Mouse (Mus musculus) T-helper 17 cell (primary cell): ENCODE results near the gene Slc25a10.

Experiments
- in situ Hi-C, 2 experiments: fragments of 300-600 bp; cut with MboI, MseI; formaldehyde crosslinking; loops; 1 replicate in 1 of 2; 2 replicates in 1 of 2; pipeline ENCODE4 v1.15.1; 2025; ENCODE audit warnings: high pct_unique_total_duplicates in 2 of 2

Gene Slc25a10

DNA sequence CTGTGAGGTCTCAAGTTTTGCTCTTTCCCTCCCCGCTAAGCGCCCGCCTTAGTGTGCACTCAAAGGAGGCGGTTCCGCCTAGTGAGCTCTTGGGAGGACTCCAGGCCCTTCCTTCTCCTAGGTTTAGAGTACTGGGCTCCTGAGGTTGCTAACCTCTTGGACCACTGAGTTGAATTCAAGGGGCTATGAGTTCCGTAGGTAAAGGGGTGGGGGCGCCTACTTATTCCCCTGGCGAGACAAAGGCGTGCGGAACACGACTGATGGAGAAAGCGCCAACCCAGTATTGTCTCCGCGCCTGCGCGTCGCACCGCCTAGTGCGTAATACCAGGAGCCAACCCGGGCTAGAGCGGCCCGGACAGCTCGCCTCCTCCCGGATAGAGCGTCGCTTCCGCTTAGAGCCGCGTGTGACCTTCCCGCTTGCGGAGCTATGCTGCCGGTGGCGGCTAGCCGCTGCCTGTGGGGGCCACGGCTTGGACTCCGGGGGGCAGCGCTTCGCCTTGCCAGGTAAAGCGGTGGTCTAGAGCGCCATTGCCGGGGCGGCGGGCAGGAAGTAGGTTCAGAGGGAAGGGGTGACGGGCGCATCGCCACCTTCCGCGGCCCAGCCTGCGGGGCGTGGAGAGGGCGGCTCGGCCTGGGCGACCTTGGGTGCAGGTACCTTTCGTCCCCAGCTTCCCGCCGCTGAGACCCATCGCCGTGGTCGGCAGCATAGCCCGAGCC is 7.2 kb upstream of the Slc25a10 start, which contains the start of gene Mrpl12:
TSS of gene Mrpl12 (plus strand) at position 349 of the 717 bp plus-strand sequence.
- in situ Hi-C loops = no loop called here

DNA sequence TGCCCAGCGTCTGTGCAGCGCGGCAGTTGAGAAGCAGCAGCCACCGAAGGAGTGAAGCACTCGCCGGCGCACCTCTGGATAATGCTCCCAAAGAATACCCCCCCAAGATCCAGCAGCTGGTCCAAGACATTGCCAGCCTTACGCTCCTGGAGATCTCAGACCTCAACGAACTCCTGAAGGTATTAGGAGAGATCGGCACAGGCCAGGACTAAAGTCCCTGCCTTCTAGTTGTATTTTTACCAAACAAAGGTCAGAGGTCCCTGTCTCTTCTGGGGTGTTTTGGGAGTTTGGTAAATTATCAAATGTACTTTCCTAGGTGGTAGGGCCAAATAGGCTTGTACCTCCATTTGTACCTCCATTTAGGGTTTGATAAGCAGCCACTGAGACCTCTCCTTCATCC is 6.4 kb upstream of the Slc25a10 start:
- in situ Hi-C loops = loop anchor here in 1 of 2 experiments (5.0 kb wide), 1 partner anchor 87 kb away; the partner anchor contains the start of gene P4hb

DNA sequence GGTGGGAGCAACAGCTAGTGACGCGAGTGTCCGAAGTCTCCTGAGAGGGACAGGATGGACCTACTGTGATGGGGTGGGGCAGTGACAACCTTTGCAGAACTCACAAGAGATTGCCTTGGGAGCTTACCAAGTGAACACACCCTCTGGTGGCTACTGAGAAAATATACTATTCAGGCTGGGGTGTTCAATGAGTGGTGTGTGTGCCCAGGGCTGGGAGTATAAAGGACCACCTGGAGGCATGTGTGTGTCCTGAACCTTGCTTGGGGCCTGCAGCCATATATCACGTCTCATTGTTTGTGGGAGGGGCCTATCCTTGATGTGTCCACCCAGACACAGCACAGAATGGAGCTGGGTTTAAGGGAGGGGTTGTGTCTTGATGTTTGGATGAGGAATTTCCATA is 3.1 kb upstream of the Slc25a10 start:
- in situ Hi-C loops = loop anchor here in 1 of 2 experiments (5.0 kb wide), 1 partner anchor 84 kb away; the partner anchor contains the start of gene P4hb

DNA sequence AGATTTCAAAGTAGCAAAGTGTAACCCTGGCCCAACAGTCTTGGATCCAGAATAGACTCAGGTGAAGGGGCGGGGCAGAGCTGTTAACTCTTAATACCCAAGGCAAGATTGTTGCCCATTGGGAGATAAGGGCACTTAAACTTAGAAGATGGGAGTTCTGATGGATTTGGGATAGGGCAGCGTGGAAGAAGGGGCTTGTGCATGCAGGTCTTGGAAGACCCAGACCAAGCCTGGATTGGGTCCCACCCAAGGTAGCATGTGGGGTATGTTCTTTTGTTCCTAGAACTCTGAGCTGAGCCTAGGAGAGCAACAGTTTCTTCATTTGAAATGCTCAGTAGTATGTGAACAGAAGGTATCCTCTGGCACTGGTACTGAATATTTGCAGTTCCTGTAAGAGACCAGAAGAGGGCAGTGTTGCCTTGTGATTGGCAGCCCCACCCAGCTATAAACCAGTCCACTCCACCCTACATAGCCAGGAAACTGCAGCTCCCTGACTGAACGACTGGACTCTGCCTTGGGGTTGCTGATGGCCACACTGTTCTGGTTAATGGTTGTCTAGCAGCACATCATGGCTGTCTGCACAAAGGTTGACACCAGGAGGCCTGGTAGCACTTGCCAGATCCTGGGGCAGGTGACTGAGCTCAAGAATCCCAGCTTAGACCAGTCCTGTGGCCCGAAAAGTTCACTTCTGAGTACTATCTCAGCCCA is 2.4 kb upstream of the Slc25a10 start:
- in situ Hi-C loops = loop anchor here in 1 of 2 experiments (5.0 kb wide), 1 partner anchor 83 kb away; the partner anchor contains the start of gene P4hb

DNA sequence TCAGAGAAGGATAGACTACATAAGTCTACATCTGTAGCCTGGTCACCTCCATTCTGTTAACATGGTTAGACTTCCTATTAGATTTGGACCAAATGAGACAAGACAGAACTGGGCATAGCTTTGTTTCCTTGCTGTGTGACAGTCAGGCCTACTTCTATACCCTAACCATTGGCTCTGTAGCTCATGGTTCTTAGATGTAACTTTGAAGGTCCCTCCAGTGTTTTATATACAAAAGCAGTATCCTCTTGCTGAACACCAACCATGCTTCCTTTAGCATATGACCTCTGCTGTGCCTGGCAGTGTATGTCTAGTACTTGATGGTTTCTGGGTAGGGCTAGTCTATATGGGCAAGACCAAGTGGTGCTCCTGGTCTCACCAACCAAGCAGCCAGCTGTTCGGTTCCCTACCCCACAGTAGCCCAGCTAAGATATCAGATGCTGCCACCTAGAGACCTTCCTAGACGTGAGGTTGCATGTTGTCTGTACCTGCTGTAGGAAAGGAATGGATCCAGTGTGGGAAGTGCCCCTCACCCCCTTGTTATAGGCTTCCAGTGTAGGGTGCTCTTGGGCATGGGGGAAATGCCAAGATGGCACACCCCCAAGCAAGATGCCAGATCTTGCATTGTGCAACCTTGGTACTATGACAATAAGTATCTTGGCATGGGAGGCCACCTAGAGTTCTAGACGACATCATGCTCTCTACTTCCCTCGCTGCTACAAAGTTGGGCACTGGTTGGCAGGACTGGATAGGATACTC is 1.2 kb upstream of the Slc25a10 start:
- in situ Hi-C loops = no loop called here

DNA sequence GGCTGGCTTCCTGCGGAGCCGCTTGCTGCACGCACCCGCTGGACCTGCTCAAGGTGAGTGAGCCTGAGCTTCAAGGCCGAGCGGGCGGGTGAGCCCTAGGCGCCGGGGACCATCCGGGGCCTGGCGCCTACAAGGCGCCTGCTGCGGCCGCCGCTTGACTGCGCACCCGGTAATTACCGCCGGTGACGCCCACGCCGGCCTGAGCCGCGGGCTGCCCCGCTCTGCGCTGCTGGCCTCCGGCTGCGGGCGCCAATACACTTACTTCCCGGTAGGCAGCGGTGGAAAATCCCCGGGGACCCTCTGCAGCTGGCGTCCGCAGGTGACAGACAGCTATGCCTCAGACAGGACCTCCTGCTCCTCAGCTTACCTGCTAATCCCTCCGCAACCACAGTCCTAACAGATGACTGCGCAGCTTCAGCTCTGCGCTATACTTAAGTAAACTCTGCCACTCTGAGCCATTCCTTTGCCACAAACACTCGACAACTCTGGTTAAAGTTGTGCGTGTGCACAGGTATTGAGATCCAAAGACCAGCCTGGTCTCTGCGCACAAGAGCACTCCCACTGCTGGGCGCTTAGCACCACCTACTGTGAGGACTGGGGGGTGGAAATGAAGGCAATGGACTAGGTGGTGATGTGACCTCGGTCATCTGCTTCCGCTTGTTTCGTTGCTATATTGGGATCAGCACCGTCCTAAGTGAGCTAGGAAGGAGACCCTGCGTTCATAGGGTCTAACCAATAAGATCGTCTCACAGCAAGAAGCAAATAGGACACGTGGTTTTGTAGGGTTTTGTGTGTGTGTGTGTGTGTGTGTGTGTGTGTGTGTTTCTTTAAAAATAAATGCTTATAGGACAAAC is 611 bp downstream of the Slc25a10 start:
- in situ Hi-C loops = no loop called here

DNA sequence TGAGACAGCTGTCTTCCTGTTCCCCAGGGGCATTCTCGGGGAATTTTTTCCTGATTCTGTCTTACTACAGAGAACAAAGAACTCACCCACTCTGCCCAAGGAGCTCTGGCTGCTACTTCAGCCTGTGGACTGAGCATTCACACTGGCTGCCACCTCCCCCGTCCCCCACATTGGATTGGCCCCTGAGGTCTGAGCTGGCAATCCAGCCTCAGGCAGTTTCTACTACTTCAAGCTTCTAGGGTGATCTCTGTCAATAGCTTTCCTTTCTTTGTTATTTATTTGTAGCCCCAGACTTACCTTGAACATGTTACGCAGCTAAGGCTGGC is 1.2 kb downstream of the Slc25a10 start:
- in situ Hi-C loops = no loop called here

DNA sequence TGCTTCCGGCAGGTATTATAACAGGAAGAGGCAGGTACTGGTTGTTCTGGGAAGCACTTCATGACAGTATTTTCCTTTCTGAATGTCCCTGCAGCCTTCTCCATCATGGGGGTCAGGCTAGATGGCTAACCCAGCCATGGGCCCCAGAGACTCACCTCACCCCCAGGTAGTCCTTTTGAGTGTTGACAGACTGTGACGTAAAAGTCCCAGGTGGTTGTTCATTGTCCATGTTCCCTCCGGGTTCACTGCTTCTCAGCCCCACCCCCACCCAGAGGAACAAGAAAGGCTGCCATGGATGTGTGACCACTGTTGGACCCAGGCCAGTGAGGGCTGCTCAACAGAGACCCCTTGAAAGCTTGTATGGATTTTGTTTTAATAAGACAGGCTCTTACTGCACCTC is 1.7 kb downstream of the Slc25a10 start:
- in situ Hi-C loops = no loop called here

DNA sequence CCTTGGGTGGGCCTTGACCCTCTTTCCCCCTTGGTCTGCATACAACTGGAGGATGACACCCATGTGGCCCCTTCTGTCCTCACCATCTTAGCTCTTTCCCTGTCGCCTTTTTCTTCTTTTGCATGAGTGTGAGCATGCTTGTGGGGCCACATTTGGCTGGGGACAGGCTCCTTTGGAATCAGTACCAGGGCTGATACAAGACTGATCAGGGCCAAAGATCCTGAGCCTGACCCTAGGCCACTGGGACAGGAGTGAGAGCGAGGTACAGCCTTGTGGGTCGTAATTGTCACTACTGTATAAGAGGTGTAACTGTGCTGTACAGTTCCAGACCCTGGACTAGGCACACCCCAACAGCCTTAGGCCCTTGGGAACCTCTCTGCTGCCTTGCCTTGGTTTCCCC is 2.3 kb downstream of the Slc25a10 start:
- in situ Hi-C loops = no loop called here

DNA sequence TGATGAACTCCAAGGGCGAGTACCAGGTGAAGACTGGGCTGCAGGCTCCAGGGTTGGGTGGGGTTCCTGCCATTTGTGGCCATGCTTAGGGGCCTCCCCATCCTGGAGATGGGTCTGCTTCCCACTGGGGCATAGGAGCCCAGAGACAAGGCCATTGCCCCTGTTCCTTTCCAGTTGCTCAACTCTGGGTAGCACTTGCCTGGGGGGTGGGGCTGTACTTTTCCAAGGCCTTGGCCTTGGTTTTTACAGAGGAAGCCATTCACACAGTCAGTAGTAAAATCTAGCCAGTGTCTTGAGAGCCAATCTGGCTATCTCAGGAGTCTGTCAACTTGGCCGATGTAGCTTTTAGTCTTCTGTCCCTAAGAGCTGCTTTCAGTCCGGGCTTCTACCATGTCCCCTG is 5.8 kb downstream of the Slc25a10 start:
- in situ Hi-C loops = no loop called here

DNA sequence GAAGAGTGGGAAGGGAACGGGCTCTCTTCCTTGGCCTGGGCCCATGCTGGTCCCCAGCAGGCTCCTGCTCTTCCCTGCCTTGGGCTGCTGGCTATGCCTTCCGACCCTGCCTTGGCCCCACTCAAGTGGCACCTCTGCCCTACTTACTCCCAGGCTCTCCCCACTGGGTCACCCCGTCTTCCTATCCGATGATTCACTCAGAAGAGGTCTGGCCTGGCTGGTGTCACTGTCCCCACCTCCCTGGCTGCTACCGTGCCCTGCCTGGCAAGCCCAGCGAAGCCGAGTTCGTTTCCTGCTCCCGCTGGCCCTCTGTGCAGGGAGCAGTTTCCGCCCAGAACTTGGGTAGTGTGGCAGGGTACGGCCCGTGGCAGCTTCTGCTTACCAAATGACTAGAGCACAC is 6.6 kb downstream of the Slc25a10 start:
- in situ Hi-C loops = no loop called here

DNA sequence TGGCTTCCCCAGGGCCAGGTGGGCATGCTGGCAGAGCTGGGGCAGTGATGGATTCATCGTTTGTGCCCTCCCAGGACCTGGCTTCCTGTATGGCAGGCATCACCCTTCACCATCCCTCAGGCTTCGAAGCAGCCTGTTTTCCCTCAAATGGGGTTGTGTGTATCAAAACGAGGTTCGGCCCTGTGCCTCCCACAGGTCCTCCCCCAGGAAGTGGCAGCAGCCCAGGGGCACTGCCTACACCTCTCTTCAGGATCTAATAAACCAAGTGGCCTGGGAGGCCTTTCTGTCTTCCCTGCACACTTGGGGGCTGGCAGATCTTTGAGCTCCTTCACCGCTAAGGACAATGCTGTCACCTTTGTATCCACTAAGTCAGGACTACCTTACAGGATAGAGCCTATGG is 7.3 kb downstream of the Slc25a10 start:
- in situ Hi-C loops = no loop called here

DNA sequence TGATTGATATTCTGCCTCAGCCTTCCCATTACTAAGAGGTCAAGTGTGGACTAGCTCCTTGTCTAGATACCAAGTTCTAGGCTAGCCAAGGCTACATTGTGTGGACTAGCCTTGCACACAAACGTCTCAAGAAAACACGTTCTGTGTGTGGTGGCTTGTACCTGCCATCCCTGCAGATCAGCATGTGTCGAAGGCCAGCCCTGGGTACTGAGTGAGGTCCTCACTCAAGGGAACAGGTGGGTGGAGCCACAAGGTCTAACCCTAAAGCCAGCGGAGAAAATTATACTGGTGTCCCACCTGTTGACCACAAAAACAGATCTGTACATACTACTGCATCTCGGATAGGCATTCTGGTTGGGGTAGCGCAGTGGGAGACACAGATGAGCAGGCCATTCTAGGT is 8.3 kb downstream of the Slc25a10 start:
- in situ Hi-C loops = no loop called here

DNA sequence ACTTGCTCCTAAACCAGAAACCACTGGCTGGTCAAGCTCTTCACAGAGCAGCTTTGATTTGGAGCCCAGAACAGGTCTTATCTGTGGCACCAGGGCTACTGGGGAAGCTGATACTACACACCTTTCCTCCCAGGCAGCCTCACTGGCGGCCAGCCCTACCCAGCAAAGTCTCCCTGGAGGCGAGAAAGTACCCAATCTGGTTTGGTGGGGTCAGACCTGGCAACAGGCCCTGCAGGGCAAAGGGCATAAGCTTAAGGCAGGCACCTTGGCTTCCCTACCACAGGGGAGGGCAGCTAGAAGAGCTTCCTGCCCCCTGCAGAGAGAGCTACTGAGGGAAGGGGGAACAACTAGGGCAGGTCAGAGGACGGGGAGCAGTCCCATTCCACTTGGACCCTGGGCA is 8.7 kb downstream of the Slc25a10 start:
- in situ Hi-C loops = no loop called here

DNA sequence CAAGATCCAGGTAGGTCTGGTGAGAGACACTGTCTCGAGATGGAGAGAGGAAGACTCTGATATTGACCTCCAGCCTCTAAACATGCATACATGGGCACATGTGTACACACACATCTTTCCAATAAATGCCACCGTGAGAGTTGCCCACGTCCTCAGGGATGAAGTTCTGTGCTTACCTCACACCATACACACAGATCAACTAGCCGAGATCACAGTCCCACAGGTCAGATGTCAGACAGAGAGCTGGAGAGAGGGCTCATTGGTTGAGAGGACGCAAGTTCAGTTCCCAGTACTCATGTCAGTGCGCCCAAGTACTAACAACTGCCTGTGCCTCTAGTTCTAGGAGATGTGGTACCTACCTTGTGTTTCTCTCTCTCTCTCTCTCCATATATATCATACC is 9.4 kb downstream of the Slc25a10 start:
- in situ Hi-C loops = no loop called here

DNA sequence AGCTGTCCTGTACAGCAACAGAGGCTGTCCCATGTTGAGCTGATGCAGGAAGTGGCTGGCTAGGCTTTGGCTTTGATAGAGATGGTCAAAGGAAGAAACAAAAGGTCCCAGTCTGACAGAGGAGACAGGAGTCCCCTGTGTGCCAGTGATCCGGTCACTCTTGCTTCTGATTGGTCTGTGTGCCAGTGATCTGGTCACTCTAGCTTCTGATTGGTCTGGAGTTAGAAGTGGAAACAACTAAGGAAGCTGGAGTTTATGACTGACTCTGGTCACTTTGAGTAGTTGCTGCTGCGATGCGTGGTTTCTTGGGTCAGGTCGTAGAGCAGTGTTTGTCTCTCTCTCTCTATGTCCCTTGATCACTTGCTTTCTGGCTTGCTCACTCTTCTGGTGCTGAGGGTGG is 10.1 kb downstream of the Slc25a10 start:
- in situ Hi-C loops = no loop called here

DNA sequence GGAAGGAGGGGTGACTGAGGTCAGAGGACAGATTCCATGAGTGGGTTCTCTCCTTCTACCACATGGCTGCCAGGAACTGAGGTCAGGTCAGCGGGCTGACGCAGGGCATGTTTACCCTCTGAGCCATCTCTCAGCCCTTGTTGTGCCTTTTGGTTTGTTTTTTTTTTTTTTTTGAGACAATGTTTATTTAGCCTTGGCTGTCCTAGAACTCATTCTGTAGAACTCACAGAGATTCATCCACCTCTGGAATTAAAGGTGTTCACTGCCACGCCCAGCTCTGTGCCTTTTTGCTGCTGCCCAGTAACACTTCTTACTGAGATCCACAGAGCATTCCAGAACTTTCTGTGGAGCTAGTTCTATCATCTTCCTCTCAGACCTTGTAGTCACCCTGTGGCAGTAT is 14.0 kb downstream of the Slc25a10 start:
- in situ Hi-C loops = no loop called here

DNA sequence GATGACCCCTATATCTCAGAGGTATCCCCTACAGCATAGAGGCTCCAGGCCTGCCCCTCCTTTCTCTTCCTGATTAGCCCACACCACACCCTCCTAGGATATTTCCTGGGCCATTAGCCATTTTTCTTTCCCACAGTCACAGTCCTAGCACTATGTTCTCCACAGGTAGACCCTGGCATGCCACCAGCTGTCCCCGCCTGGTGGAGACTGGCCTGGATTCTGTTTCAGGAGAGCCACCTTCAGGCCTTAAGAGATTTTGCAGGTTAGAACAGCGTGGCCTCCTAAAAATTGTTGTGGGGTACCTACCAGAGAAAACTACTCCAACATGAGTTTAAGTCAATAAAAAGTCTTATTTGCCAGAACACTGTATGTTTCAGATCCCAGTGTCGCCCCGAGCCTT is 15.3 kb downstream of the Slc25a10 start:
- in situ Hi-C loops = no loop called here

DNA sequence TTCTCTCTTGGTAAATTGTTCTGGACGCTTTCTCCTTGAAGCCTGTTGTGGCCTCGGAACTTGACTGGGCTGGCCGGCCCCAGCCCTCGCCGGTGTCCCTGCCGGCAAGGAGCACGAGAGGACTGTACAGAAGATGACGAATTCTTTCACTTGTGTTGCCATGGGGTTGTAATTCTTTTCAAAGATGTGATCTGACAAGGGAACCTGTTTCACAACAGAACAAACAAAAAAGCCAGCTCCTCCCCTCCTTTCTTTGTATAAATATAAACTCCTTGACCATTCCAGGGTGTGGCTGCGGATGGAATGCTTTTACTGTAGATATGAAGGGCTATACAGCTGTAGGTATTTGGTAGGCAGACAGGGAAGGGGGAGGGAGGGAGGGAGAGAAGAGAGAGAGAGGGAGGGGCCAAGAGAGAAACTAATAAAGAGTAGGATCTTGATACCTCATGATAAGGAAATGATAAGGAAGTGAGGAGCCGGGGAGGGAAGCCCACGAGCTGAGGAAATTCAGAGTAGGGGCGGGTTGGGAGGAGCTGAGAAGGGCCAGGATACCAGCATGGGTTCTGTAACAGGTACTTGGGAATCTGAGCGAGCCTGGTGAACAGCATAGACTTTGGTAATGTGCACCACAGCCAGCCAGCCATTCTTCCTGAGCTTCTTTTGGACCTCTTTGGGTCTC is 16.1 kb downstream of the Slc25a10 start:
- in situ Hi-C loops = no loop called here

DNA sequence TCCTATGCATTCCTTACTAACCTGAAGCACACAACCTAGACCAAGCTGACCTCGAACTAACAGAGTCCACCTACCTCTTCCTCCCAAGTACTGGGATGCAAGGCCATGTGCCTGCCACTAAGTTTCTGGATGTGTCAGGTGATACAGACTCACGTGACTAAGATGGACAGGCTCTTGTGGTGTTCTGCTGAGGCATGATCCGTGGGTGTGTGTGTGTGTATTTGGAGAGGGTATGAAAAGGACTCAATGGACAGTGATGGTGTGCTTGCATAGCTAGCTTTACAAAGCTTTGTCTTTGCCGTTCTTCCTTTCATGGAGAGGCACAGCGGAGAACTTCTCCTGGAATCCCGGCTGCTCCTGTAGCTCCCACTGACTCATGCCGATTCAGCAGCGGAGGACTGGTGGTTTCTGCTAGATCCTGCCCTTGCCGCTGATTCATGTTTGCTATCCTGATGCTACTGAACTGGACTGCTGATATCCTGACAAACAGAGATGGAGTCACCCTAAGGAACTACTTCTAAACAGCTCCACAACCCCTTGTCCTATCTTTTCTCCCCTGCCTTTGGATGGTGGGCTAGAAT is 16.7 kb downstream of the Slc25a10 start:
- in situ Hi-C loops = no loop called here

DNA sequence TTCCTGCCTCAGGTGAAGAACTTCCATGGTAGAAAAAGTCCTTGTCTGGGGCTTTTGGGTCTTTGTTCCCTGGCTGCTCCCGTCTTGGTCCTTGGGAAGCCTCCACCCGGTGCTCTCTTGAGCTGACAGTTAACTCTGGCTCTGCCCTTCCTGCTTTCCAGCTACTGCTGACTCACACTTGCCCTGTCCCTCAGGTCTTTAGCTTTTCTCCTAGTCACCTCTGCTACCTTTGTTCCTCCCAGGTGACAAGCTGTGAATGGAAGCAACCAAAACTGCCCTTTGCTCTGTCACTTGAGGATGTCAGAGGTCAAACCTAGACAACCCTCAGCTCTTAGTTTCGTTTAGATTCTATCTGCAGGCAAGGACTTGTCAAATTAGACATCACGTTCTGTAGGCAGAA is 18.3 kb downstream of the Slc25a10 start:
- in situ Hi-C loops = no loop called here
